ENCODE assay signal across 10 mouse cellular contexts in genomic region chr11:31850995-31851394, GRCm38 (mm10). TPM values are rescaled to one million over a fixed set of nuclear protein-coding genes. Genes with fewer than 3 reads are reported as not detected.
DNase-seq lines count a peak whose midpoint lies in the region; ATAC-seq and TF ChIP-seq lines count a peak whose summit lies in the region.
"Had no signal": no experiment of that assay in that cellular context is flagged by ENCODE, and none has a peak within 500 bp of the region (broad histone marks: within the 10 kb centered on the region; RNA-seq: fewer than 3 reads in every experiment).

No protein-coding gene starts in this region.

- H3K9ac ChIP-seq in liver, embryonic 12.5 days, result 0 out of 2 replicates have a peak overlapping the region, but pooled peaks have one; percentile 24
- H3K9ac ChIP-seq in midbrain, embryonic 15.5 days, result no peak overlapping the region
- no peak overlapping the region for H3K9ac ChIP-seq in intestine, embryonic 16.5 days (ENCODE audit: low read depth, low read length)

- H3K27me3 ChIP-seq in liver, embryonic 12.5 days (replicated peaks), result peaks cover 7% of the 10 kb centered on the region; the same call in 1 of the 2 replicates
- no peaks in the 10 kb centered on the region for H3K27me3 ChIP-seq in myocyte (ENCODE audit: control insufficient read depth, insufficient read depth, insufficient read length)
- no peaks in the 10 kb centered on the region for H3K27me3 ChIP-seq in midbrain, embryonic 15.5 days (replicated peaks)
- no peaks in the 10 kb centered on the region for H3K27me3 ChIP-seq in intestine, embryonic 16.5 days (replicated peaks; ENCODE audit: control insufficient read depth, insufficient read depth, low read length)
- H3K27me3 ChIP-seq: Patski had no signal

- no peak overlapping the region for H3ac ChIP-seq in myocyte (ENCODE audit: control insufficient read depth, insufficient read length)

- H3K4me2 ChIP-seq in liver, embryonic 12.5 days, result no peak overlapping the region
- H3K4me2 ChIP-seq in myocyte (ENCODE audit: low read depth), result no peak overlapping the region
- no peak overlapping the region for H3K4me2 ChIP-seq in midbrain, embryonic 15.5 days
- no peak overlapping the region for H3K4me2 ChIP-seq in intestine, embryonic 16.5 days (ENCODE audit: low read depth, low read length)

- TF ChIP-seq CTCF in left cerebral cortex, adult 2 months (IDR thresholded peaks at IDR 0.05), result no peak

- peaks cover 37% of the 10 kb centered on the region for H3K4me1 ChIP-seq in liver, embryonic 12.5 days
- peaks cover 27% of the 10 kb centered on the region for H3K4me1 ChIP-seq in midbrain, embryonic 15.5 days
- H3K4me1 ChIP-seq in intestine, embryonic 16.5 days (ENCODE audit: control insufficient read depth, insufficient read depth, low read length), result no peaks in the 10 kb centered on the region; the same call in 1 of the 2 replicates

- H3K4me3 ChIP-seq in liver, embryonic 12.5 days, result no peak overlapping the region
- no peak overlapping the region for H3K4me3 ChIP-seq in myocyte
- H3K4me3 ChIP-seq in left cerebral cortex, adult 2 months, result no peak overlapping the region
- H3K4me3 ChIP-seq in midbrain, embryonic 15.5 days, result no peak overlapping the region
- H3K4me3 ChIP-seq in intestine, embryonic 16.5 days (ENCODE audit: low read length), result no peak overlapping the region
- H3K4me3 ChIP-seq: erythroblast, embryonic 14.5 days had no signal

- intact Hi-C loops in heart, postnatal 25 days (cut with DNase I), result no loop called here
- intact Hi-C loops in left cerebral cortex, adult 2 months (cut with DNase I), result no loop called here

- 81% methylated on average over 5 of the region's 5 CpGs for WGBS in liver, embryonic 12.5 days (ENCODE audit: insufficient replicate concordance)
- WGBS in midbrain, embryonic 15.5 days, result 70% methylated on average over 5 of the region's 5 CpGs
- 80% methylated on average over 5 of the region's 5 CpGs for WGBS in intestine, embryonic 16.5 days

- H3K9me3 ChIP-seq in liver, embryonic 12.5 days (replicated peaks), result no peaks in the 10 kb centered on the region
- no peaks in the 10 kb centered on the region for H3K9me3 ChIP-seq in midbrain, embryonic 15.5 days
- H3K9me3 ChIP-seq in intestine, embryonic 16.5 days (ENCODE audit: control insufficient read depth, low read length), result no peaks in the 10 kb centered on the region

- ATAC-seq in liver, embryonic 12.5 days, result no peak
- ATAC-seq in midbrain, embryonic 15.5 days (replicated peaks), result no peak
- ATAC-seq in intestine, embryonic 16.5 days, result no peak
- ATAC-seq: Patski had no signal

- DNase-seq in liver, result no peak
- peak; percentile 43 for DNase-seq in brain, adult 2 months (ENCODE audit: low read depth, low spot score)
- peak; percentile 58 for DNase-seq in heart, postnatal 25 days (ENCODE audit: low spot score)
- DNase-seq in left cerebral cortex, adult 2 months (ENCODE audit: extremely low spot score in 1 of 2, low spot score in 2 of 2), result no peak

- no peak for TF ChIP-seq POLR2A in myocyte (IDR thresholded peaks at IDR 0.05; ENCODE audit: insufficient read length, low read depth)

- H3K79me2 ChIP-seq in myocyte (ENCODE audit: control insufficient read depth, insufficient read depth), result no peaks in the 10 kb centered on the region

- H3K27ac ChIP-seq in liver, embryonic 12.5 days, result peak overlapping the region; percentile 20; the same call in 1 of the 2 replicates
- no peak overlapping the region for H3K27ac ChIP-seq in left cerebral cortex, adult 2 months
- no peak overlapping the region for H3K27ac ChIP-seq in midbrain, embryonic 15.5 days
- H3K27ac ChIP-seq in intestine, embryonic 16.5 days (ENCODE audit: low read length), result no peak overlapping the region

- no peaks in the 10 kb centered on the region for H3K36me3 ChIP-seq in liver, embryonic 12.5 days
- no peaks in the 10 kb centered on the region for H3K36me3 ChIP-seq in myocyte (ENCODE audit: control insufficient read depth, insufficient read depth)
- no peaks in the 10 kb centered on the region for H3K36me3 ChIP-seq in midbrain, embryonic 15.5 days (replicated peaks)
- no peaks in the 10 kb centered on the region for H3K36me3 ChIP-seq in intestine, embryonic 16.5 days (ENCODE audit: control insufficient read depth, insufficient read depth, low read length)

TF ChIP-seq in myocyte, 11 proteins besides CTCF, POLR2A, EP300 and RAD21:
- no peak for TF ChIP-seq MAX (IDR thresholded peaks at IDR 0.05; ENCODE audit: low read depth)
- no peak for TF ChIP-seq MYOG (IDR thresholded peaks at IDR 0.05; ENCODE audit: control insufficient read depth in 1 of 3, insufficient read depth in 1 of 3, insufficient read length in 2 of 3, low read depth in 2 of 3)
- TF ChIP-seq REST (IDR thresholded peaks at IDR 0.05; ENCODE audit: insufficient read depth, insufficient read length), result no peak
- TF ChIP-seq USF1 (IDR thresholded peaks at IDR 0.05; ENCODE audit: low read depth), result peak; percentile 34
- TF ChIP-seq TCF3 (IDR thresholded peaks at IDR 0.05; ENCODE audit: insufficient read length, low read depth), result no peak
- TF ChIP-seq TCF12 (IDR thresholded peaks at IDR 0.05; ENCODE audit: insufficient read depth, poor library complexity, severe bottlenecking), result no peak
- no peak for TF ChIP-seq POLR2AphosphoS2 (IDR thresholded peaks at IDR 0.05; ENCODE audit: insufficient read length, low read depth)

RNA-seq across cellular contexts. Expression of gene Cpeb4, which starts 21.0 kb away (rescaled TPM):
- polyA plus RNA-seq in liver, embryonic 12.5 days (2016; fragmentation: Nextera tagmentation; extraction: Ambion mirVana), result 21.5 and 24.7 TPM in 2 replicates
- total RNA-seq in heart, postnatal 25 days (2021), result 10 to 100 TPM; 80.9 to 92.0 TPM
- polyA plus RNA-seq in myocyte (2012; fragmentation: generic; extraction: Trizol), result 4.2 TPM
- total RNA-seq in left cerebral cortex, adult 2 months (2021), result 100 to 1,000 TPM; 159 to 169 TPM
- polyA plus RNA-seq in midbrain, embryonic 15.5 days (2015; fragmentation: Nextera tagmentation; extraction: Ambion mirVana), result 16.5 and 17.3 TPM in 2 replicates
- polyA plus RNA-seq in intestine, embryonic 16.5 days (2015; fragmentation: Nextera tagmentation; extraction: Ambion mirVana), result 3.0 and 5.2 TPM in 2 replicates

Comparison
In these comparisons a context has a peak if more than half of its experiments do, and no peak if none do; other contexts are left out.
1. DNase-seq: peak in brain, adult 2 months (single experiment) and heart, postnatal 25 days (single experiment); none in liver (single experiment) and left cerebral cortex, adult 2 months (0 of 2).